Mouse (Mus musculus) kidney, adult 2 months (tissue): Measurements from ENCODE around the gene Pcp2.

Experiments
- CTCF ChIP-seq: fragments of 200-500 bp; conservative IDR thresholded peaks from 2 replicates; pipeline ENCODE4 v1.5.1; 2011; ENCODE audit warnings: low read depth, mild to moderate bottlenecking, control low read depth, low read length, moderate library complexity, mixed read lengths; ENCODE audit not compliant: insufficient read depth, insufficient read length
- POLR2A ChIP-seq: fragments of 200-500 bp; IDR thresholded peaks from one replicate; pipeline ENCODE4 v1.6.1; 2011; ENCODE audit warnings: low read depth, low read length, control low read depth

DNA sequence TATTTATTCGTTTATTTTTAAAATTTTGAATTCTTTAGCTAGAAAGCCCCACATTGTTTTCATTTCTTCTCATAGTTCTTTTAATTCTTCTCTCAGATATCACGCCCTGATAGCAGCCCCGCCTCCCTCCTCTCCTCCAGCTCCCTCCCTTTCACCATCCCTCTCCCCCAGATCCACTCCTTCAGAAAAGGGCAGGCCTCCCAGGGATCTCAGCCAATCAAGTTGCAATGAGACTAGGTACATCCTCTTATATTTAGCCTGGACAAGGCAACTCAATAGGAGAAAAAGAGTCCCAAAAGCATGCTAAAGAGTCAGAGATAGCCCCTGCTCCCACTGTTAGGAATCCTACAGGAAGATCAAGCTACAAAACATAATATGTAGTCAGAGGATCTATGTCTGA lies 49.3 kb upstream of the Pcp2 start:
- TF ChIP-seq POLR2A (no peak), CTCF (no peak)
